Mouse (Mus musculus) CH12.LX (cell line): ENCODE data around the gene Arhgef10l.

ENCODE experiments used
- CHD2 ChIP-seq: IDR thresholded peaks from 2 replicates; pipeline ENCODE4 v1.6.1; 2011; ENCODE audit warnings: low read length, improper control_type of control experiment
- CTCF ChIP-seq, 2 experiments: IDR thresholded peaks in 1 of 2; conservative IDR thresholded peaks in 1 of 2; 2 replicates each; pipeline ENCODE4 v1.5.1; 2011 to 2012; ENCODE audit warnings: low read depth in 2 of 2, low read length in 2 of 2, improper control_type of control experiment in 1 of 2, inconsistent platforms in 1 of 2, mild to moderate bottlenecking in 1 of 2, moderate library complexity in 1 of 2
- GABPA ChIP-seq: IDR thresholded peaks from 2 replicates; pipeline ENCODE4 v1.6.1; 2012; ENCODE audit warnings: low read depth, low read length, improper control_type of control experiment, inconsistent platforms; ENCODE audit not compliant: insufficient replicate concordance
- HCFC1 ChIP-seq: IDR thresholded peaks from 2 replicates; pipeline ENCODE4 v1.6.1; 2012; ENCODE audit warnings: low read depth, mild to moderate bottlenecking, inconsistent platforms, low read length, improper control_type of control experiment
- MAFK ChIP-seq: IDR thresholded peaks from 2 replicates; pipeline ENCODE4 v1.6.1; 2011; ENCODE audit warnings: low read length, improper control_type of control experiment; ENCODE audit not compliant: insufficient replicate concordance
- MAZ ChIP-seq: IDR thresholded peaks from 2 replicates; pipeline ENCODE4 v1.6.1; 2012; ENCODE audit warnings: low read depth, mild to moderate bottlenecking, inconsistent platforms, low read length, improper control_type of control experiment, moderate library complexity
- ZC3H11A ChIP-seq: IDR thresholded peaks from 2 replicates; pipeline ENCODE4 v1.6.1; 2012; ENCODE audit warnings: low read depth, mild to moderate bottlenecking, inconsistent platforms, low read length, improper control_type of control experiment

DNA sequence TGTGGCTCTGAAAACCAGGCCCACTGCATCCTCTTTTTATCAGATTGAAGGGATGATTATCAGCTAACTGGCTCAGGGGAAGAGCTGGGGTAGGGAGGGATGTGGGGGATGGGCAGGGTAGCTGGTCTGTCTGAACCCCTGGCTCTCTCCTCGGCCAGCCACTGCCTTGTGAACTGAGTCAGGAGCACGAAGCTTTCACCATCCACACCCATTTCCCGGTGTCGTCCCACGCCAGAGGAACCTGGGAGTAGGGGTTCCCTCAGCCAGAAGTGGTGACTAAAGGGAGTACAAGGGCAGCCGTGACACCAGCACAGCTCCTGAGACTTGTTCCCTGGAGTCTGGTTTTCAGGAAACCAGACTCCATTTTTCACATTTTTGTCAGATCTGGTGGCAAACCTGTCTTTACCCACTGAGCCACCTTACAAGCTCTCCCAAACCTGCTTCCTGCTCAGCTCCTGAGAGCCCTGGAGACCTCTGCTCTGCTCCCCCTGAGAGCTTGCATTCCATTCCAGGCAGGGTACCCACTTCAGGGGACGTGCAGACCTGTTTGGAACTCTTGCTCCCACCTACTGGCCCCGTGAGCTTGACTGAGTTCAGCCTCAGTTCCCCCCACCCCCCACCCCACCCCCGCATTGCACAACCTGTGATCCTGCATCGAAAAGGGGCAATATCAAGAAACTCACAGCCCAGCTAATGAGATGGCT, 2.8 kb downstream of the Arhgef10l start:
- no peak for TF ChIP-seq CTCF (conservative IDR thresholded peaks at IDR 0.05 in 1 of 2, IDR thresholded peaks at IDR 0.05 in 1 of 2; ENCODE audit: low read depth in 2 of 2, low read length in 2 of 2)
- TF ChIP-seq HCFC1 = no peak
- no peak for TF ChIP-seq ZC3H11A
- TF ChIP-seq MAZ = no peak
- no peak for TF ChIP-seq CHD2
- TF ChIP-seq GABPA = no peak
- TF ChIP-seq MAFK = no peak
